Mouse (Mus musculus): Measurements from ENCODE around the gene Rps7.

Gene Rps7

GRCm38 (mm10) chr12:28617297-28617696, 18.5 kb downstream of the Rps7 start:
- DNase-seq (ENCODE audit: low spot score in 2 of 2) = no peak

GRCm38 (mm10) chr12:28614401-28614800, 21.4 kb downstream of the Rps7 start:
- DNase-seq (ENCODE audit: low spot score in 2 of 2) = no peak

GRCm38 (mm10) chr12:28612391-28612790, 23.4 kb downstream of the Rps7 start:
- peak; percentile 50 to 67 for DNase-seq (ENCODE audit: low spot score in 2 of 2)

GRCm38 (mm10) chr12:28607546-28608305, 28.0 kb downstream of the Rps7 start:
- peak; percentile 42 to 58 for DNase-seq (ENCODE audit: low spot score in 2 of 2)

GRCm38 (mm10) chr12:28603494-28603893, 32.3 kb downstream of the Rps7 start:
- no peak for DNase-seq (ENCODE audit: low spot score in 2 of 2)

GRCm38 (mm10) chr12:28602259-28602658, 33.5 kb downstream of the Rps7 start:
- DNase-seq (ENCODE audit: low spot score in 2 of 2) = no peak

GRCm38 (mm10) chr12:28598526-28598991, 37.2 kb downstream of the Rps7 start:
- DNase-seq (ENCODE audit: low spot score in 2 of 2) = no peak

- DNase-seq (ENCODE audit: low spot score in 2 of 2) = no peak
Measured at GRCm38 (mm10) chr12:28598110-28598509, 37.6 kb downstream of the Rps7 start.

GRCm38 (mm10) chr12:28597699-28598098, 38.1 kb downstream of the Rps7 start:
- DNase-seq (ENCODE audit: low spot score in 2 of 2) = no peak

GRCm38 (mm10) chr12:28596851-28597250, 38.9 kb downstream of the Rps7 start:
- no peak for DNase-seq (ENCODE audit: low spot score in 2 of 2)

- no peak for DNase-seq (ENCODE audit: low spot score in 2 of 2)
Measured at GRCm38 (mm10) chr12:28590428-28590827, 45.3 kb downstream of the Rps7 start.

GRCm38 (mm10) chr12:28589090-28589868, 46.5 kb downstream of the Rps7 start:
- DNase-seq (ENCODE audit: low spot score in 2 of 2) = peak; percentile 87 to 94

- peak; percentile 69 to 88 for DNase-seq (ENCODE audit: low spot score in 2 of 2)
Measured at GRCm38 (mm10) chr12:28587949-28588348, 47.8 kb downstream of the Rps7 start.

GRCm38 (mm10) chr12:28584036-28584435, 51.7 kb downstream of the Rps7 start:
- no peak for DNase-seq (ENCODE audit: low spot score in 2 of 2)

GRCm38 (mm10) chr12:28582423-28582822, 53.3 kb downstream of the Rps7 start, which contains the start of gene Allc:
TSS of gene Allc (minus strand) at chr12:28582523.
- DNase-seq (ENCODE audit: low spot score in 2 of 2) = no peak
